Mouse (Mus musculus): ENCODE results near the gene Cdc37l1.

Cdc37l1 gene

GRCm38 (mm10) chr19:29045369-29045768 is 55.2 kb downstream of the Cdc37l1 start:
- in situ Hi-C loops (cut with MboI; ENCODE audit: low sequenced_read_pairs): no loop called here

DNA sequence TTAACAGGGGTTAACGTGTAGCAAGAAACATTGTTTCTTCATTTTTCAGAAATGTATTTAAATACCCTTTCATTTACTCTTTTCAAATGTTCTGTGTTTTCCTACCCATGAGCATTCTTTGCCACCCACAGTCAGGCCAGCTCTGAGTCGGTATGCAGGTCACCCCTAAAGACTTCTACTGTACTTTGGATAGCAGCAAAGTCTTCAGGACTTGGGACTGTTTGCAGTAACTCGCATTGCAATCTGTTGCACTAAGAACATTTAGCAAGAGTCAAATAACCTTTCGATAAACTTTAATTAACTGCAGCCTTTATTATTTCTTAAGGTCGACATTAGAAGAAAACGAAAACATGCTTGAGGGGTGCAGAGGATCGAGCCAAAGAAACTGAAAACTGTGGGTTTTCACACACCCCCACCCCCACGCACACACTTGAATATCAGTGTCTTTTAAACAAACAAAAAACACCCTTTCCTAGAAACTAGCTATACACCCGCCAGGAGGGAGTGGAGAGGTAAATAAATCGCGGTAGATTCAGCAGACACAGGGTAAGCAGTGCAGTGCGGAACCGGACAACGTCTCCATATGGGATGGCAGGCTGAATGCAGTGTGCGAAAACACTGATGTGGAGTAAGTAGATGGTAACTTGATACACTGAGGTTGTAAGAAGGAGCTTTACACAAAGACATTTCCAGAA is 56.0 kb downstream of the Cdc37l1 start:
- in situ Hi-C loops (cut with MboI; ENCODE audit: low sequenced_read_pairs): no loop called here

DNA sequence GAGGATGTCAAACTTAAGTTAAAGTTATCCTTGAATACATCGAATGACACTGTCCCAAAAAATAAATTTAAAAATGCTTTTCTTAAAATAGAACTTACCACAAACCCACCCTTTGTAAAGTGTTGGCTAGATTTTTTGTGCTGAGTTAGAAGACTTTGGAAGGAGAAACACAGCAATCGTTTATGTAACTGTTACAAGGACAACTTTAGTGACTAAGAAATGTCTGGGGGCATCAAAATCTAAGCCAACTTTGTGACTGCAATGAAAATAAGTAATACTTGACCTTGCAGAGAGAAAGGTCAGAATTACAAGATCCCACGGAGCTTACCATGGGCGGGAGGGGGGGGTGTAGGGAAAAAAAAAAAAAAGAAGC is 56.8 kb downstream of the Cdc37l1 start:
- in situ Hi-C loops (cut with MboI; ENCODE audit: low sequenced_read_pairs): no loop called here

DNA sequence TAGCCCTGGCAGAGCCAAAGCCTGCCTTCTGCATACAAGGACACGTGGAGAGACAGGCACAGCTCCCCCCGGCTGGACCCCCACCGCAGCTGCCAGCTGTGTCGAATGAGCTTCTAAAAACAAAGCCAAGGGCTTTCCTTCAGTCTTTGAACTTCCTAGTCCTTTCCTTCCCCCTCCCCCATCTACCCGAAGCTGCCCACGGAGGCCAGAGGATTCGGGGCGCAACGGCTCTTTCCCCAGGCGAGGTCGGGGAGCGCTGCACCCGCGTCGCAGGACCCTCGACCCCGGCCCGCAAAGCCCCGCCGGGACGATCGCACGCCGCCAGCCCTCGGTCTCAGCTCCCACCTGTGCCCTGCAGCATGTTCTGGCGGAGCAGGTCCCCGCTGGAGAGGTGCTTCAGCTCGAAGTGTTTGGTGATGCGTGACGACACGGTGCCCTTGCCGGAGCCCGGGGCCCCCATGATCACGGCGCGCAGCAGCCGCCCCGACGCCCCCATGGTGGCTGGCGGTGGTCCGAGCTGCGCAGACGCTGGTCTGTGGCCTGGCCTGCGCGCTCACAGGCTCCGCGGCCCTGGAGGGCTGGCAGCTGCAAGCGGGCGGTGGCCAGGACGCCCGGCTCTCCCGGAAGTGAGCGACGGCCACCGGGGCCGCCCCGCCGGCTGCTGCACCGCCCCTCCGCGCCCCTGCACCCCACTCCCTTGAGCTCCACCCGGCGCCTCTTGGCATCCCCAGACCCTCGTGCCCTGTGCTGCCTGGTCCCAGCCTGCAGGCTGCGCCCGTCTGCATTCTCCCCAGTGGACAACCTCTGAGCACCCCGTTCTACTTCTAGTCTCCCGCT is 57.4 kb downstream of the Cdc37l1 start, which contains the start of gene Ak3:
TSS of gene Ak3 (minus strand) at position 628 of the 837 bp plus-strand sequence.
- in situ Hi-C loops (cut with MboI; ENCODE audit: low sequenced_read_pairs): no loop called here

DNA sequence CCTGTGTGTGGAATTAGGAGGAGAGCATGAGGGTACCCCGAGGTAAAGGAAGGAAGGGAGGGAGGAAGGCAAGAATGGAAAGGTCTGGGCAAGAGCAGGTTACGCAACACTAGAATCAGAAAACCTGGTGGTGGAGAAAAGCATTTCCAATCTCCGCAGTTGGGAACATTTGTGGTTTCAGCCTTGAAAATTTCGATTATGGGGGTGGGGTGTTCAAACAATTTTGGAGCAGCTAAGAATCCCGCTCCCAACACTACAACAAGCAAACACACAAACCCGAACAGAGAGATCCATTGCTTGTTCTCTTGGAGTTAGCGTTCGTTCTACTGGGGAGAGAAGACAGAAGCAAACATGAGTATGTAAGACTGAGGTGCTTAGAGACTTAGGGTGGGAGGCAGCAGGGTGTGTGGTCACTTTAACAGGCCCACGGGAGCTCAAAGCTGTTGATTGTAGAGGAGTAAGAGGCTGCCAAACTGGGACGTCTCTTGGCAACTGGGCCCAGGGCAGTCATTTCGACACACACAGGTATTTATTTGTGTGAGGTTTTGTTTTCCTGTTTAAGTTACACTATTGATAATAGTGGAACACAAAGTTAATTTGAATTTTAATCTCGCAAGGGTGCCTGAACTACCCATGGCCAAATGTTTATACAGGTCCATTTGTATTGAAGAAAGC is 59.4 kb downstream of the Cdc37l1 start:
- in situ Hi-C loops (cut with MboI; ENCODE audit: low sequenced_read_pairs): loop anchor here (10.0 to 25.0 kb wide), 2 partner anchors 305 to 463 kb away; partner anchors contain the start of gene Ric1

DNA sequence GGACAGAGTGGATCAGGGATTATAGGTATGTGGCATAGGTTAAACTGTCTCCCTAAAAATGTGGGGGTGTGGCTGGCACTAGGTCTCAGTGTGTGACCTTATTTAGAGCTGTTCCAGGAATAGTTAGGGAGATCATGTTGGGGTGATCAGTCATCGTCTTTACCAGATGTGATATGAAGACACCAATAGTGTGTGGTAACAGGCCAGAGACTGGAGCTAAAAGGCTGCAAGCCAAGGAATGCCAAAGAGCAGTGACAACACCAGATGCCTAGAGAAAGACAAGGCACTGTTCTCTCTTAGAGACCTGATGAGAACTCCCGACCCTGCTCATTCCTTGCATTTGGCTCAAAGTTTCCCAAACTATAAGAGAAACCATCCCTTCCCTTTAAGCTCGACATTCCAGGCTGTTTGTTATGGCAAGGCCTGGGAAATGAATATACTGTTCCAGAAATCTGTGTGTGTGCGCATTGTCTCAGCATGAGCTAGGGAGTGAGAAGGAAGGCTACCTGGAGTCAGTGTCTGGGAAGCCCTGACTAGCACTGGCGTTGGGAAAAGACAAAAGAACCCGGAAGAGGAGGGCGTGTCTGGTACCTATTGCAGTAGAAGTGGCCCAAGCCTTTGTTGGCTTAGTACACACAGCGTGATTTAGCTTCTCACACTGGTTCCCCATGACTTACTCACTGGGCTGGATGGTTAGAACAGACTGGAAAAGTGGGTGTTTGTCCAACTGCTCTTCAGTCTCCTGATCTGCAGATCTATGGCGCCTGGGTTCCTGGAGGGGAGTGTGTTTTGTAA is 60.2 kb downstream of the Cdc37l1 start:
- in situ Hi-C loops (cut with MboI; ENCODE audit: low sequenced_read_pairs): loop anchor here (10.0 to 25.0 kb wide), 2 partner anchors 304 to 462 kb away; partner anchors contain the start of gene Ric1

DNA sequence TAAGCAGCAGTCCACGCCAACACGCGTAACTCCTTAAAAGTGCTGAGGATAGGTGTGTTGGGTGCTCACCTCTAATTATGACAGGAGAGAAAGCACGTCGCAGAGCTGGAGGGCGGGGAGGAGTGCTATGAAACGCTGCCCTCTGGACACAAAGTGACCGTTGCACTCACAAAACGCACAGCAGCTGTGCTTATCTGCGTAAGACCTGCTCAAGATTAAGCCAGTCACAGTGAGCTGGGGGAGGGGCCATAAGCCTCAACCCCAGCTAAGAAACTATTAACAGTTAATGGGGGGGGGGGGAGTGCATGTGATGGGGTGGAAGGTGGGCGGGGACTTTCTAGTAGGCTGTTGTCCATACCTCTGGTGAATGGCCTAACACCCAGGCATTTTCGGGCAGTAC is 62.6 kb downstream of the Cdc37l1 start:
- in situ Hi-C loops (cut with MboI; ENCODE audit: low sequenced_read_pairs): loop anchor here (10.0 to 25.0 kb wide), 2 partner anchors 302 to 460 kb away; partner anchors contain the start of gene Ric1

DNA sequence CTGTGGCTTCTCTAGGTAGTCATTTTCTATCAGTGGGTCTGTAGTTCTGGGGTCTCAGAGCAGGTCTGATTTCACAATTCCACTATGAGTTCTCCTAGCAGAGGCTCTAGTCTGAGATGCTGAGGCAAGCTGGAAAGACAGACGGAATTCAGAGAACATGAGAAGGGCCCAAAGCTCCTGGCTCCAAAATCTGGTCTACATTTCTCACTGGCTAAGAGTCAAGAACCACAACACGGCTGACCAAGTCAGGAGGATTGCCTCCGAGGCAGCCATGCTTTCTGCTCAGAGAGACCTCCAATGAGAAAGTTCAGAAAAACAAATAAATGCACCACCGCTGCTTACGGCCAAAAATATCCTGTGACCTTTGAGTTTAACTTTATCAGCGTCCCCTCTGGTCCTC is 64.4 kb downstream of the Cdc37l1 start:
- in situ Hi-C loops (cut with MboI; ENCODE audit: low sequenced_read_pairs): loop anchor here (10.0 to 25.0 kb wide), 2 partner anchors 300 to 458 kb away; partner anchors contain the start of gene Ric1

GRCm38 (mm10) chr19:29055469-29055868 is 65.3 kb downstream of the Cdc37l1 start:
- in situ Hi-C loops (cut with MboI; ENCODE audit: low sequenced_read_pairs): loop anchor here (10.0 to 25.0 kb wide), 2 partner anchors 299 to 457 kb away; partner anchors contain the start of gene Ric1

GRCm38 (mm10) chr19:29058741-29059140 is 68.6 kb downstream of the Cdc37l1 start:
- in situ Hi-C loops (cut with MboI; ENCODE audit: low sequenced_read_pairs): loop anchor here (10.0 to 25.0 kb wide), 2 partner anchors 296 to 454 kb away; partner anchors contain the start of gene Ric1

DNA sequence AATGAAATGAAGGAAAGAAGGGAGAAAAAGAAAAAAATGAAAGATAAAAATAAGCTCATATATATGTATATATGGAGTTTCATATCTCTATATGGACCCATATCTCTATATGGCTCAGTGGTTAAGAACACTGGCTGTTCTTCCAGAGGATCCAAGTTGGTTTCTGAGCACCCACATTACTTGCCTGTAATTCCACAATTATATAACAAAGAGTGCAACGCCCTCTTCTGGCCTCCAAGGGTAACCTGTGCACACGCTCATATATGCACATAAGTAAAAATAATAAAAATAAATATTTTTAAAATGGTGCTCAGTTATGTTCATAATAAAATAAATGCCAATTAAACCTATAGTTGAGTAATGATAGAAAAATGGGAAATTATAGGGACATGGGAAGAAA is 69.5 kb downstream of the Cdc37l1 start:
- in situ Hi-C loops (cut with MboI; ENCODE audit: low sequenced_read_pairs): loop anchor here (10.0 to 25.0 kb wide), 3 partner anchors 195 to 453 kb away; partner anchors contain the start of genes Jak2 and Ric1

GRCm38 (mm10) chr19:29060299-29060698 is 70.1 kb downstream of the Cdc37l1 start:
- in situ Hi-C loops (cut with MboI; ENCODE audit: low sequenced_read_pairs): loop anchor here (10.0 to 25.0 kb wide), 2 partner anchors 195 to 452 kb away; partner anchors contain the start of genes Jak2 and Ric1

DNA sequence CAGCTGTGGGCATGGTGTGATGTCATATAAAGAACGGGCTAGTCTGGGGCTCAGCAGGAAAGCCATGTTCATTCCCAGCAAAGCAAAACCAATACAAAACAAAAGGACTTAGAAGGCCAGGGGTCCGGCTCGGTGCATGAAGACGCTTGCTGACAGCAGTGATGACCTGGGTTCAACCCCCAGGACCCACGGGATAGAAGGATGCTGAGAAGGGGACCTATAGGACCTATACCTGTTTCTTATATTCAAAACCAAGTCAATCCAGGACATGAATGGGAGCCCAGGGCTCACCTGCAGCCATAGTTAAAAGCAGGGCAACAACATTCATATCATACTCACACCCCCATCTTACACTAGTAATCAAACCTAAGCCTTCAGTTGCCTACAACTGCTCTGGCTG is 72.9 kb downstream of the Cdc37l1 start:
- in situ Hi-C loops (cut with MboI; ENCODE audit: low sequenced_read_pairs): loop anchor here (10.0 to 25.0 kb wide), 2 partner anchors 192 to 449 kb away; partner anchors contain the start of genes Jak2 and Ric1

DNA sequence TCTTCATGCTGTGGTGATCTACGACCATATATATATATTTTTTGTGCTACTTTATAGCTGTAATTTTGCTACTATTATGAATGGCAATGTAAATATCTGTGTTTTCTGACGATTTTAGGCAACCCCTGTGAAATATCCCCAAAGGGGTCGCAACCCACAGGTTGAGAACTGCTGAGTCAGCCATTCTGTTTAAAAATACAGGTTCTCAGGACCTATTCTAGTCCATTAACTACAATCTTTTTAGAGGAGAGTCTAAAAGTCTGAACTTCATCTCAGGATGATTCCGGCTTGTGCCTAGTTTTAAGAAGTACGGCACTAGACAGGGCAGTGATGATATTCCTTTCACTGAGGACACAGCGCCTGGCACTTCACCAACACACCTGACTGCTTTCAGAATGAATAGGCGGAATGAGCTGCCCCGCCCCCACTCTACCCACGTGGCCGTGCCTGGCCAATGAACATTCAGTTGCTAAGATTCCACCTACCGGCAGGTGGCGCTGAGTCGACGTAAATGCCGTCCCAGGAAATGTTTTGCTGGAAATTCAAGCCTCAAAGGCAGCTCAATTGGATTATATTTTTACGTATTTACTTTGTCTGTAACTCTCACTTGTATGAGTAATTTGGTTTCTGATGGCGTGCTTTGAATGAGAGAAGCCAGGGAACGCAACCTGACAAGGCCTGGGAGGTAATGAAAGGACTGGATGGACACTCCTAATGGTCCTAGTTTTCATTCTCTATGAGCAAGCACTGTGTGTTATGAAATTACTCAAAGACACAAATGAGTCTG is 73.6 kb downstream of the Cdc37l1 start:
- in situ Hi-C loops (cut with MboI; ENCODE audit: low sequenced_read_pairs): loop anchor here (10.0 to 25.0 kb wide), 2 partner anchors 191 to 449 kb away; partner anchors contain the start of genes Jak2 and Ric1

DNA sequence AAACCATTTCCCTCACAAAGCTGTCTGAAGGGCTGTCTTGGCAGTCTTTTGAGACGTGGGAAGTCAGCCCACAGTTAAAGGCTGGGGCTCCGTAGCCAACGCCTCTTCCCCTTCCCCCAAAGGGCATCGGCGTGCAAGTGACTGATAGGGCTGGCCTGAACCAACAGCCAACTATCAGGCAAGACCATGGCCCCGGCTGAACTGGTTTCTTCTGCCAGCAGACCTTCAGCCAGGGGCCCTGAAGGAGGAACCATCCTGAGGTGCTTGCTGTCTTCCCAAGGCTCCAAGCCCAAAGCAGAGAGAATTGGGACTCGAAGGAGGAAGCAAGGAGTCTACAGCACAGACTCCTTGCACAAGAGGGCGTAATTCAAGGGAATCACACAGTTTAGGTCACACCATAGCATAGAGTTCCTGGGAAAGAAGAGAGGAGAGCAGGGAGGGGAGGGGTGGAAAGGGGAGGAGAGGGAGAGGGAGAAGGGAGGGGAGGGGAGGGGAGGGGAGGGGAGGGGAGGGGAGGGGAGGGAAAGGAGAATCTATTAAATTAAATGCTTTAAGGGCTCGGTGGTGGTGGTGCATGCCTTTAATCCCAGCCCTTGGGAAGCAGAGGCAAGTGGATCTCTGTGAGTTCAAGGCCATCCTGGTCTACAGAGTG is 74.4 kb downstream of the Cdc37l1 start:
- in situ Hi-C loops (cut with MboI; ENCODE audit: low sequenced_read_pairs): loop anchor here (10.0 to 25.0 kb wide), 2 partner anchors 190 to 448 kb away; partner anchors contain the start of genes Jak2 and Ric1

DNA sequence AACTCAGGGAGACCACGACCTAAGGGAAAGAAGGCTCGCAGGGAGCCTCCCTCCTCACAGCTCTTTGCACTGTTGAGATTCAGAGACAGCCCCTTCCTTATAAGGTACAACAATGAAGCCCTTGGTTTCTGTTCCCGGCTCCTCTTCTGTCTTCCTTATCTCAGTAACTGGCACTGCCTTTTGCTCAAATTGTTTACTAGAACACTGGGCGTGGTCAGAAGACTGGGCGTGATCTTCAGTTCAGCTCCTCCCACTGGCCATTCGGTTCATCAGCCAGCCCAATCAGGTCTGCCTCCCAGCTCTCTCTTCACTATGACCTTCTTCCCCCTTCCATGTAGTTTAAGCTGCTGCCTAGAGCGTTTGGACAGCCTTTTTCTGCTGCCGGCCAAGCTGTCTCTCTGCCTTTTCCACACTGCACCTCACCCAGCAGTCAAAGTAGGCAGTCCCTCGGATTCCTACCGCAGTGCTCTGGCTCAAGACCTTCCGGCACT is 76.9 kb downstream of the Cdc37l1 start:
- in situ Hi-C loops (cut with MboI; ENCODE audit: low sequenced_read_pairs): loop anchor here (10.0 to 25.0 kb wide), 2 partner anchors 188 to 445 kb away; partner anchors contain the start of genes Jak2 and Ric1

- in situ Hi-C loops (cut with MboI; ENCODE audit: low sequenced_read_pairs): loop anchor here (10.0 to 25.0 kb wide), 2 partner anchors 186 to 443 kb away; partner anchors contain the start of genes Jak2 and Ric1
Observed at GRCm38 (mm10) chr19:29069195-29069594, 79.0 kb downstream of the Cdc37l1 start.

DNA sequence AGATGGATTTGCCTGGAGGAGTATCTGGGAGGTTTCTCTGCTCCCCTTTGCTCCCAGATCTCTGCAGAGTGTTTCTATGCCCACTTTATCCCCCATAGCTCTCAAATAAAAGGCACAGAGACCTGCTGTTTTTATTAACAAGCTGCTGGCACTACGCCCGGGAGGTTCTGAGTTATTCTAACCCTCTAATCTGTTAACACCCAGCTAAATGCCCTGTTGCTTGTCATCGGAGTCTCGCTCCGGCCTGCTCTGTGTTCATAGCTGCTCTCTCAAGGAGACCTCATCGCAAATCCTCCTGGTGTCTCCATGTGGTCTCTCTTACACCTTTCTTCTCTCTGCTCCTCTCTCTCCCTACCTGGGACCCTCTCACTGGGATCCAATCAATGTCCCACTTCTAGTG is 84.7 kb downstream of the Cdc37l1 start:
- in situ Hi-C loops (cut with MboI; ENCODE audit: low sequenced_read_pairs): loop anchor here (25.0 kb wide), 1 partner anchor 437 kb away; the partner anchor contains the start of gene Ric1

All from CH12F3 (cell line).